Mouse (Mus musculus) forebrain, embryonic 12.5 days (tissue): Measurements from ENCODE around the gene Cdc42ep3. TPM values are rescaled to one million over a fixed set of nuclear protein-coding genes. Genes with fewer than 3 reads are reported as not detected.
A peak's percentile ranks its signal among the peaks of the same experiment; 100 is the strongest.

ENCODE experiments used
- ATAC-seq: fragments of 200-750 bp; cut with Nextera tagmentation; 2 replicates; pipeline ENCODE4 v1.8.0; 2017; ENCODE audit warnings: moderate TSS enrichment; ENCODE audit not compliant: low FRiP score
- H3K27ac ChIP-seq: fragments of 300-500 bp; sonication (generic); 2 replicates; pipeline ENCODE4 v1.5.1; 2016; ENCODE audit warnings: mild to moderate bottlenecking
- H3K27me3 ChIP-seq: fragments of 300-500 bp; sonication (generic); 2 replicates; pipeline ENCODE4 v1.6.1; 2016; ENCODE audit warnings: mild to moderate bottlenecking
- H3K36me3 ChIP-seq: fragments of 300-500 bp; sonication (generic); replicated peaks from 2 replicates; pipeline ENCODE4 v1.6.1; 2016; ENCODE audit warnings: mild to moderate bottlenecking
- H3K4me1 ChIP-seq: fragments of 300-500 bp; sonication (generic); 2 replicates; pipeline ENCODE4 v1.6.1; 2016
- H3K4me2 ChIP-seq: fragments of 300-500 bp; sonication (generic); 2 replicates; pipeline ENCODE4 v1.6.1; 2016; ENCODE audit warnings: mild to moderate bottlenecking, moderate library complexity
- H3K4me3 ChIP-seq: fragments of 300-500 bp; sonication (generic); replicated peaks from 2 replicates; pipeline ENCODE4 v1.5.1; 2016; ENCODE audit warnings: mild to moderate bottlenecking
- H3K9ac ChIP-seq: fragments of 300-500 bp; sonication (generic); 2 replicates; pipeline ENCODE4 v1.6.1; 2016; ENCODE audit warnings: mild to moderate bottlenecking
- H3K9me3 ChIP-seq: fragments of 300-500 bp; sonication (generic); 2 replicates; pipeline ENCODE4 v1.6.1; 2016
- WGBS: fragments of 180-500 bp; shearing (Covaris S2); methylation state at CpG from one replicate; pipeline ENCODE4 v1.1.7; 2016; 5-methylcytosine and 5-hydroxymethylcytosine counted together
- polyA plus RNA-seq: library from polyadenylated mRNA; unstranded; fragments of >200 nt; fragmentation: Nextera tagmentation; extraction: Ambion mirVana; gene quantifications from 2 replicates; pipeline ENCODE4 v1.2.1, GENCODE M21; 2016

Gene Cdc42ep3
- polyA plus RNA-seq, 1 experiment from 2014 or later: 33.1 TPM

DNA sequence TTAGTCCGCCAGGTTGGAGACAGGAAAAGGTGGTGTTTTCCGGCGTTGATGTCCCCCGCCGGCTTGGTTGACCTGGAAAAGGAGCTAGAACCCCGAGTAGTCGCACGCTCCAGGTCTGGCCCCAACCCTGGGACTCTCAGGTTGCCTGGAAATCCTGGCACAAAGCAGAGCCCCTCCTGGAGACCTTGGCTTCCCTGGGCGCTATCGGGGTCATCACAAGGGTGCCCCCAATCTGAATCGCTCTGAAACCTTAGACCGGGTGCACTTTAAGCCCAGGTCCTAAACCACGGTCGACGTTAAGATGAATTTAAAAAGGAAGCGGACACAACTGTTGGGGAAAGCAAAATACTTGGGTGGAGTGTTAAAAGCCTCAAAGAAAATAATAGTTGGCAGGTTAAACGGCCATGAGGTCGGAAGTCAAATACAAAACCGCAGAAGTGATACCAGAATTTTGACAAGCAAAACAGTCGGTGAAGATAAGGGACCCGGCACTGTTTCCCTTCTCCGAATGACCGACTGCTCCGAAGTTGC is 1.2 kb upstream of the Cdc42ep3 start:
- Histone ChIP-seq H3K27me3 (peaks cover 39% of the 10 kb centered on the region), H3K4me1 (peaks cover 21% of the 10 kb centered on the region), H3K27ac (0 out of 2 replicates have a peak overlapping the region, but pooled peaks have one; percentile 82), H3K4me2 (peak overlapping the region; percentile 90), H3K9me3 (no peaks in the 10 kb centered on the region), H3K9ac (peak overlapping the region; percentile 72), H3K4me3 (peak overlapping the region; percentile 69), H3K36me3 (no peaks in the 10 kb centered on the region)
- ATAC-seq: peak; percentile 7; the same call in 1 of the 2 replicates
- 13% methylated on average over 24 of the region's 24 CpGs for WGBS

DNA sequence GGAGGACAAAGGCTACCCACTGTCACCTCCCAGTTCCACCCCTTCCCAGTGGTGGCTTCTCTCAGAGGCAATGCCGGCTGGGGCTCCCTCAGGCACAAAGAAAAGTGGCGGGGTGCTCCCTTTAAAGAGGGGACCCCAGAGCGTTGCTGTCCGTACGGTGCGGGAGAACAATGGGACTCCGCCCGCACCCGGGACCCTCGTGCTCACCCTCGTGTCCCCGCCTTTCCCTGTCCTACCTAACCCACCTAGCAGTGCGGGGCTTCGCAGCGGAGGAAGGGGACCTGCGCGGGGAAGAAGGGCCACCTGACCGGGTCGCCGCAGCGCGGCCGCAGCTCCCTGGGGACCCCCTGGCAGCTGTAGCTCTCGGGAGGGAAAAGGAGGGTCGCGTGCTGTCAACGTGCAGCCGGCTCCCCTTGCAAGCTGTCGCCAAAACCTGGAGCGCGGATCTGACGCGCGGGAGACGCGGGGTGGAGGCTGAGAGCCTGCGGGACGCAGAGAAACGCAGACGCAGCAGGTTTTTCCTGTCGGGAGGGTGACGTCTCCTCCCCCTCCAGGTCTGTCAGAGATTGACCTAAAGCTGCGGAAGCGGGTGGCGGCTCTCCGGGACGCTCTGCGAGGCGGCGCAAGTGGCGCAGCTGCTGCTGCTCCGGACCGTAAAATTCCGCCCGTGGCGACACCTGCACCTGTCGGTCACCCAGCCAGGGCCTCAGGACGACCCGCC is 540 bp upstream of the Cdc42ep3 start:
- peak overlapping the region; percentile 69 for H3K4me3 ChIP-seq
- H3K9me3 ChIP-seq: no peaks in the 10 kb centered on the region
- H3K4me1 ChIP-seq: peaks cover 21% of the 10 kb centered on the region
- H3K27me3 ChIP-seq: peaks cover 39% of the 10 kb centered on the region
- H3K9ac ChIP-seq: peak overlapping the region; percentile 72
- H3K36me3 ChIP-seq: no peaks in the 10 kb centered on the region
- under 1% methylated on average over 59 of the region's 59 CpGs for WGBS
- peak overlapping the region; percentile 82 for H3K27ac ChIP-seq
- peak; percentile 77 for ATAC-seq
- peak overlapping the region; percentile 90 for H3K4me2 ChIP-seq

DNA sequence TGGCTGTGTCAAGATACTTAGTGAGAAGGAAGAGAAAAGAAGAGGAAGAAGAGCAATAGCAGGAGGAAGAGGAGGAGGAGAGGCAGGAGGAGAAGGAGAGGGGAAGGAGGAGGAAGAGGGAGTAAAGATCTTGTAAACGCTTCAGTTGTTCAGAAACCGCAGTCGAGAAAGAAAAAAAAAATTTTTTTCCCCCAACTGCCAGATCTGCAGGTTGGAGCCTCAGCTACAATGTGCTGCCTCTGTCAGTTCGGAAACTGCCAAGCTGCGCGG is 782 bp downstream of the Cdc42ep3 start:
- 1% methylated on average over 6 of the region's 6 CpGs for WGBS
- peak overlapping the region; percentile 82 for H3K27ac ChIP-seq
- ATAC-seq: no peak

DNA sequence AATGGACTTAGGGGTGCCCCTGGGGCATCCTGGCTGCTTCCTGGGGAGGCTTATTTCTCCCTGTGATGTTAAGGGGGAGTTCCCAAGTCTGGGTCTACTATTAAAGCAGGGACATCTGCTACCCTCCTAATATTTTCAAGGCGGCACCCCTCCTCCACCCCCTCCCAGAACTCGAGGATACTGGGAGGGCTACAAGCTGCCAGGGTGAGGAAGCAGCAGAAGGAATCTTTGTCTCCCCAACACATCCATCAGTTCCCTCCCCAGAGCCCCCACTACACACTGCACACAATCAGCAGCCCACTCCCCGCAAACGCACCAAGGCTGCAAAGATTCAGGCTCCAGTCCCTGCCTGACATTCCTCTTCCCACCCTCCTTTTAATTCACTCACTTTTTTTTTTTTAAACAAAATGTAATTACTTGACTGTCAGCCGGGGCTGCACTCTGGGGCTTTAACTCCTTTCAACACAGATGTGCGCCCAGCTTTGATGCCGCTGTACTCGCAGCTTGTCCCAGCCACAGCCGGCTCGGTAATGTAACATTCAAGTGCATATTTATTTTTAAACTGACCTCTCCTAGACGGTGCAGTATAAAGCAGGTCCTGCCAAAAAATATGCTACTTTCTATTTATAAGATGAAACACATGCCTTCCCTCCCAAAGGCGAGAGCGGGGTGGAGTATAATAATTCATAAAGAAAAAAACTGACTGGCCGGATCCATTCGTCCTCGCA is 1.3 kb downstream of the Cdc42ep3 start:
- ATAC-seq: no peak

More for the DNA sequence above, 782 bp downstream of the Cdc42ep3 start:
- Histone ChIP-seq H3K27me3 (peaks cover 39% of the 10 kb centered on the region), H3K4me3 (peak overlapping the region; percentile 69), H3K9ac (peak overlapping the region; percentile 72), H3K36me3 (no peaks in the 10 kb centered on the region), H3K4me2 (peak overlapping the region; percentile 90), H3K9me3 (no peaks in the 10 kb centered on the region), H3K4me1 (peaks cover 25% of the 10 kb centered on the region)

DNA sequence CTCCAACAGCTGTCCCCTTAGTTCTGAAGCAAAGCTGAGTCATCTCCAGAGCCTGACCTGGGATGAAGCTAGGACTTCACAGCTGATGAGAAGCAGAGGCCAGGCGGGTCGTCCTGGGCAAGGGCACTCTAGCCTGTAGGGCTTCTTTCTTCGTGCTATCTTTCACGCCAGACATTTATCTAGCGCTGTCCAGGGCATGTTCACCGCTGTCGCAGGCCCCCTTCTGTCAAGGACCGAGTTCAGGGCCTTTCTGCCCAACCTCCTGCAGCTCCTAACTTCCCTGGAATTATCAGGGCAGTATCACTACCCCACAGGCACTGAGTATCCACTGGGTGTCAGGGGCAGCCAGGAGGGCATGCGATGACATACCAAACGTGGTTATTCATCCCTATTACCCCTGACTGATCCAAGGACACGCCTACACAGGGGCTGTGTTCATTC is 4.1 kb downstream of the Cdc42ep3 start:
- no peak overlapping the region for H3K27ac ChIP-seq
- no peak overlapping the region; the same call in 1 of the 2 replicates for H3K4me2 ChIP-seq
- peaks cover 20% of the 10 kb centered on the region for H3K27me3 ChIP-seq
- H3K4me3 ChIP-seq: no peak overlapping the region
- no peaks in the 10 kb centered on the region for H3K9me3 ChIP-seq
- WGBS: 89% methylated on average over 11 of the region's 11 CpGs
- H3K36me3 ChIP-seq: no peaks in the 10 kb centered on the region
- peaks cover 21% of the 10 kb centered on the region for H3K4me1 ChIP-seq
- no peak for ATAC-seq
- no peak overlapping the region for H3K9ac ChIP-seq

More for the DNA sequence above, 1.3 kb downstream of the Cdc42ep3 start:
- Histone ChIP-seq H3K27me3 (peaks cover 37% of the 10 kb centered on the region), H3K36me3 (no peaks in the 10 kb centered on the region), H3K27ac (0 out of 2 replicates have a peak overlapping the region, but pooled peaks have one; percentile 15), H3K4me1 (peaks cover 25% of the 10 kb centered on the region), H3K9me3 (no peaks in the 10 kb centered on the region), H3K4me3 (peak overlapping the region; percentile 69), H3K4me2 (peak overlapping the region; percentile 90), H3K9ac (peak overlapping the region; percentile 72)
- WGBS: 5% methylated on average over 16 of the region's 16 CpGs

DNA sequence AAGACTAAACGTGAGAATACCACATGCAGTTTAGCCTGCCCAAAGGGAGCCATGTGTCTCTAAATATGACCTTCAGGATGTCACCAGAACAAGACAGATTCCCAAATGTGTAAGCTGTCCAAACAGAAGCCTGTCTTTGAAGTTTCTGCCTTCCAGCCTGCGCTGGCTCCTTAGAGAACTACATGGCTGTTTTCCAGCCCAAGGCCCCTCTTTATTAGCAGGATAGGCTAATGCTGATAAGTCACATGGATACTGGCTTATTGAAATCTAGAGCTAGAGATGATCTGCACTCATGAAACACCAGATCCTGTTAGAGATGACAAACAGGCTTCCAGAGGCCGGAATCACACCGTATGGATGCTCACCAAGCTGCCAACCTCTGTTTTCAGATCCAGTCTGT is 5.5 kb downstream of the Cdc42ep3 start:
- ATAC-seq: no peak
- Histone ChIP-seq H3K4me3 (no peak overlapping the region), H3K27me3 (peaks cover 14% of the 10 kb centered on the region; the same call in 1 of the 2 replicates), H3K4me2 (no peak overlapping the region), H3K36me3 (no peaks in the 10 kb centered on the region), H3K9ac (no peak overlapping the region), H3K4me1 (peaks cover 18% of the 10 kb centered on the region), H3K9me3 (no peaks in the 10 kb centered on the region), H3K27ac (no peak overlapping the region)
- 87% methylated on average over 4 of the region's 4 CpGs for WGBS

DNA sequence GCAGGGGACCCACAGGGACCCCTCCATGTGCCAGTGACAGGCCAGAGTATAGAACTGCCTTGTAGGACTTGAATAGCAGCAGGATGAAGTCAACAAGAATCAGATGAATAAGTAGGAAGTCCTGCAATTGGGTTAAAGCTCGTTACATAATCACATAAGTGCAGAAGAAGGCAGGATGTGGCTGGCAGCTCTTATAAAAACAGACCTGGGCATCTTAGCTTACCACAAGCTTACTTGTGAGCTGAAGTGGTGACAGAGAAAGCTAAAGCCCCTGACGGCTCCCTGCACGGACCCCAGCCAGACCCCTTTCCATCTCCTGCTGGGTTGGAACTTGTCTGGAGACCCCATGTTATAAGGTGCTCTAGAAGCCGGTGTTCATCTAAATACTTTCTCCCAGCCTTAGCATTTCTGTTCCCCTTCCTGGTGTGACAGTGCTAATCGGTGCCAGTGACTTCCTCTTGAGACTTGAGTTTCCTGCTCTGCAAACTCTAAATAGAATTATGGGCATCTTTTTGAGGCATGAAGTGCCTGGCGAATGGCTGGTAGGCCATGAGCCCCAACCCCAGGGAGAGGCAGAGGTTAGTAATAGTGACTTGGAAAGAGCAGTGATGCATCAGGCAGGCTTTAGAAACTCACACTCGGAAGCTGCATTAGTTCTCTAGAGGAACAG is 6.8 kb downstream of the Cdc42ep3 start:
- ATAC-seq: no peak
- H3K4me1 ChIP-seq: peaks cover 17% of the 10 kb centered on the region
- no peaks in the 10 kb centered on the region for H3K36me3 ChIP-seq
- no peaks in the 10 kb centered on the region for H3K9me3 ChIP-seq
- H3K27ac ChIP-seq: no peak overlapping the region
- no peak overlapping the region for H3K9ac ChIP-seq
- H3K4me2 ChIP-seq: no peak overlapping the region
- H3K4me3 ChIP-seq: no peak overlapping the region
- H3K27me3 ChIP-seq: 0 out of 2 replicates have a peak, but pooled peaks cover 6% of the 10 kb centered on the region
- 86% methylated on average over 7 of the region's 7 CpGs for WGBS

DNA sequence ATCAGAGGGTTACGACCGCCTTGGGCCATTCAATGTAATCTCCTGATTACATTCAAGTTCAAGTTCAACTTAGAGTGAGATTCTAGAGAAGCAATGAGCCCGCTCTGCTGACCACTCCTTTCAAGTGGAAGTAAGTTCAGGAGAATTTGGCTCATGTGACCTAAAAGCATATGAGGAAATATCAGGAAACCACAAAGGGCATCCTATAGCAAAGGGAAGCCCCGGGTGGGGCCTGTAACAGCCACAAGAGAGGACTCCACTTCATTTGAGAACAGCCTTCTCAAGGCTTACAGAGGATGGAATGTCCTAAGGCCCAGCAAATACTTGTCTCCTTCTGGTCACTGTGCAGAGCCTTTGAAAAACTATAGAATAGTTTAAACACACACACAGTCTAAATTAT is 7.6 kb downstream of the Cdc42ep3 start:
- Histone ChIP-seq H3K27me3 (no peaks in the 10 kb centered on the region), H3K27ac (no peak overlapping the region), H3K4me1 (peaks cover 15% of the 10 kb centered on the region; the same call in 1 of the 2 replicates), H3K36me3 (no peaks in the 10 kb centered on the region), H3K4me2 (no peak overlapping the region), H3K4me3 (no peak overlapping the region), H3K9ac (no peak overlapping the region), H3K9me3 (no peaks in the 10 kb centered on the region)
- 91% methylated on average over 4 of the region's 4 CpGs for WGBS
- ATAC-seq: no peak

DNA sequence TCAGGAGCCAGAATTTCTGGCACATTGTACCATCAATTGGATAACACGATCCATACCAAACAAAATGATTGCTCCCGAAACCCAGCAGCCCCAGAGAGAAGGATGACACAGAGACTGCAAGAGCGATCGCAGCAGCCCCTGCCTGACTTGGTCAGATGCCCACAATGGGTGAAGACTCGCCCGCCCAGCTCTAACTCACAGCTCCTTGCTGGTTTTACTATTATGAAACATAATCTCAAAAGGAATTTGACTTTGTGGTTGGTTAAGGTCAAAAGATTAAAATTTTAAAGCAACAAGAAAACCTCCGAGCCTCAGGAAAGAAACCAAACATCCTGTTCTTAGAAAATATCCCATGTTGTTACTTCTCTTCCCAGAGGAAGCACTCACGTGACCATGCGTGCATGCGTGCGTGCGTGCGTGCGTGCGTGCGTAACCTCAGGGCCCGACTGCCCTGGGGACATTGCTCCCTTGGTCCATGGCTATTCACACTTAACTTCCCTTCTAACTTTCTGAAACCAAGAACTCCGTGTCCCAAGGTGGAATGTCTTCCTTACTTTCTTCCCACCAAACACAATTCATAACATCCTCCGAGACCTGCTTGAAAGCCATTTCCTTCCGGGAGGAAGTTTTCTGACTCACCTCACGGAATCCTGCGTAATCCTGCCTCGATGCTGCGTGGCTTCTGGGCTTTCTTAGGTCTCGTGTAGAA is 9.7 kb downstream of the Cdc42ep3 start:
- H3K9me3 ChIP-seq: no peaks in the 10 kb centered on the region
- H3K27ac ChIP-seq: no peak overlapping the region
- no peak overlapping the region for H3K4me3 ChIP-seq
- peaks cover 15% of the 10 kb centered on the region; the same call in 1 of the 2 replicates for H3K4me1 ChIP-seq
- WGBS: 92% methylated on average over 25 of the region's 25 CpGs
- H3K9ac ChIP-seq: no peak overlapping the region
- no peak for ATAC-seq
- H3K4me2 ChIP-seq: no peak overlapping the region
- no peaks in the 10 kb centered on the region for H3K36me3 ChIP-seq
- H3K27me3 ChIP-seq: no peaks in the 10 kb centered on the region

DNA sequence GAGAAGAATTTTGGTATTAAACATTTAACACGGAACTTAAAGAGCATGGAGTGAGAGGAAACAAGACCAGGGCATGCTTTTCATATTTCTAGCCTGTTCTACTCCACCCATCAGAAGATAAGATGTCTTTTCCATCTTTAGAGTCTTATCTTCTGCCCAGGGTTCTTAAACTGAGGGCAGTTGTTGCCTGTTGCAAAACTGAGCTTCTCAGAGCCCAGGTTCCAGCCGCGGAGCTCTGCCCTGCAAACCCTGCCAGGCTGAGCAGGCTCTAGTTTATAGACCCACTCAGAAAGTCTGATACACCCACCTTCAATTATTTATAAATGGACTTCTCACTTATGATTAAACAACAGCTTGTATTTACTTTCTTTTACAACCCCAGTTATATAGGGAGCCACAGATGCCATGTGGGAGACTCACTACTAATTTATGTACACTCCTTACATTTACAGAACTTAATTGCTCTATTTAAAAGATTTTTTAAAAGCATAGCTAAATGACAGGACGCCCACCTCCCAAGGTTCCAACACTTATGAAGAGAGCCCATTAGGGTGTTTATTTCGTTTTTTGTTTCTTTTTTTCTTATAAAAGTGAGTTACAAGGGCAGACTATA is 11.5 kb downstream of the Cdc42ep3 start:
- no peaks in the 10 kb centered on the region for H3K27me3 ChIP-seq
- no peaks in the 10 kb centered on the region for H3K9me3 ChIP-seq
- H3K4me1 ChIP-seq: peaks cover 12% of the 10 kb centered on the region; the same call in 1 of the 2 replicates
- WGBS: 56% methylated on average over 5 of the region's 5 CpGs
- no peak overlapping the region for H3K4me2 ChIP-seq
- H3K4me3 ChIP-seq: no peak overlapping the region
- no peak overlapping the region for H3K27ac ChIP-seq
- no peaks in the 10 kb centered on the region for H3K36me3 ChIP-seq
- ATAC-seq: no peak
- H3K9ac ChIP-seq: no peak overlapping the region

DNA sequence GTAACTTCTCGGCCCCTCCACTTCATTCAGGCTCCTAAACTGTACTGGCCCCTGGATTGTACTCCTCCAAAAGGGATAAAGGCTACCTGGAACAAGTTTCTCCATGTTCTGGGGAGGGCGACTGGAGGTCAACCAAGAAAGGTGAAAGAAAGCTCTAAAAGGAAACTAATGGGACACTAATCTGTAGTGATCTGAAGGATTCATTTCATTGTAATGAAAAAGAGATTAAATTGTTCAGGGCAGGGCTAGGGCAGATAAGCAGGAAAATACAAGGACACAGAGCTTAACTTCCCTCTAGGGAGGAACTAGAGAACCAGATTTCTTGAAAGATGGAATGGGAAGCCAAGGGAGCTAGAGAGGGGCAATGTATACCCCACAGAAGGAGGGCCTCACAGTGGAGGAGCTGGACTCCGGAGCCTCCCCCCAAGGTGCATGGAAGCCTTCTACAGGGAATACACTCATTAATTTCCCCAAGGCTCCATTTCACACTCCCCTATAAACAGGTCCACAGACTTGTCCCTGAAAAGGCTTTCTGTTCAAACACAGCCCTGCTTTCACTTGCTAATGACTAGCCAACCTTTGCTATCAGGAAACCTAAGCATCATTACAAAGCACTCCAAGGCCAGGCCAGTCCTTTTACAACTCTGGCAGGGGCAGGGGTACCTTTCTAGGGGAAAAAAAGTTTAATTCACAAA is 12.1 kb downstream of the Cdc42ep3 start:
- Histone ChIP-seq H3K36me3 (no peaks in the 10 kb centered on the region), H3K27ac (no peak overlapping the region), H3K4me2 (no peak overlapping the region), H3K27me3 (no peaks in the 10 kb centered on the region), H3K4me1 (peaks cover 12% of the 10 kb centered on the region; the same call in 1 of the 2 replicates), H3K4me3 (no peak overlapping the region), H3K9me3 (no peaks in the 10 kb centered on the region), H3K9ac (no peak overlapping the region)
- no peak; the same call in 1 of the 2 replicates for ATAC-seq
- 31% methylated on average over 3 of the region's 3 CpGs for WGBS
